Mouse (Mus musculus) kidney, embryonic 15.5 days (tissue): ENCODE results near the gene Ano8. TPM values are rescaled to one million over a fixed set of nuclear protein-coding genes. Genes with fewer than 3 reads are reported as not detected.
A peak's percentile ranks its signal among the peaks of the same experiment; 100 is the strongest.

Experiments
- ATAC-seq: fragments of 200-750 bp; cut with Nextera tagmentation; replicated peaks from 2 replicates; pipeline ENCODE4 v1.8.0; 2017; ENCODE audit warnings: moderate TSS enrichment; ENCODE audit not compliant: low FRiP score
- H3K27ac ChIP-seq: fragments of 300-500 bp; sonication (generic); 2 replicates; pipeline ENCODE4 v1.5.1; 2015; ENCODE audit warnings: mild to moderate bottlenecking, inconsistent platforms
- H3K27me3 ChIP-seq: fragments of 300-500 bp; sonication (generic); 2 replicates; pipeline ENCODE4 v1.6.1; 2015; ENCODE audit warnings: inconsistent platforms
- H3K36me3 ChIP-seq: fragments of 300-500 bp; sonication (generic); 2 replicates; pipeline ENCODE4 v1.6.1; 2015; ENCODE audit warnings: inconsistent platforms
- H3K4me1 ChIP-seq: fragments of 300-500 bp; sonication (generic); 2 replicates; pipeline ENCODE4 v1.6.1; 2015; ENCODE audit warnings: inconsistent platforms
- H3K4me2 ChIP-seq: fragments of 300-500 bp; sonication (generic); 2 replicates; pipeline ENCODE4 v1.6.1; 2015; ENCODE audit warnings: moderate library complexity, mild to moderate bottlenecking, inconsistent platforms
- H3K4me3 ChIP-seq: fragments of 300-500 bp; sonication (generic); replicated peaks from 2 replicates; pipeline ENCODE4 v1.5.1; 2015; ENCODE audit warnings: mild to moderate bottlenecking, inconsistent platforms
- H3K9ac ChIP-seq: fragments of 300-500 bp; sonication (generic); 2 replicates; pipeline ENCODE4 v1.6.1; 2015; ENCODE audit warnings: mild to moderate bottlenecking, inconsistent platforms
- H3K9me3 ChIP-seq: fragments of 300-500 bp; sonication (generic); replicated peaks from 2 replicates; pipeline ENCODE4 v1.6.1; 2016; ENCODE audit warnings: inconsistent platforms
- WGBS: fragments of 180-500 bp; shearing (Covaris S2); methylation state at CpG from one replicate; pipeline ENCODE4 v1.1.7; 2015; ENCODE audit warnings: mixed read lengths; 5-methylcytosine and 5-hydroxymethylcytosine counted together
- polyA plus RNA-seq: library from polyadenylated mRNA; unstranded; fragments of >200 nt; fragmentation: Nextera tagmentation; extraction: Ambion mirVana; gene quantifications from 2 replicates; pipeline ENCODE4 v1.2.1, GENCODE M21; 2015

The Ano8 gene
- polyA plus RNA-seq, 1 experiment from 2014 or later, result 2.0 TPM

- no peaks in the 10 kb centered on the region for H3K27me3 ChIP-seq
- H3K9me3 ChIP-seq, result no peaks in the 10 kb centered on the region
- peak overlapping the region; percentile 90 for H3K27ac ChIP-seq
- H3K36me3 ChIP-seq, result peaks cover 65% of the 10 kb centered on the region
- H3K4me2 ChIP-seq, result peak overlapping the region; percentile 92
- peak overlapping the region; percentile 64 for H3K9ac ChIP-seq
- H3K4me3 ChIP-seq, result peak overlapping the region; percentile 58
- peak; percentile 80 for ATAC-seq
- WGBS, result under 1% methylated on average over 107 of the region's 121 CpGs
- peaks cover 37% of the 10 kb centered on the region for H3K4me1 ChIP-seq
Measured at GRCm38 (mm10) chr8:71476099-71476940, 9.4 kb downstream of the Ano8 start.

DNA sequence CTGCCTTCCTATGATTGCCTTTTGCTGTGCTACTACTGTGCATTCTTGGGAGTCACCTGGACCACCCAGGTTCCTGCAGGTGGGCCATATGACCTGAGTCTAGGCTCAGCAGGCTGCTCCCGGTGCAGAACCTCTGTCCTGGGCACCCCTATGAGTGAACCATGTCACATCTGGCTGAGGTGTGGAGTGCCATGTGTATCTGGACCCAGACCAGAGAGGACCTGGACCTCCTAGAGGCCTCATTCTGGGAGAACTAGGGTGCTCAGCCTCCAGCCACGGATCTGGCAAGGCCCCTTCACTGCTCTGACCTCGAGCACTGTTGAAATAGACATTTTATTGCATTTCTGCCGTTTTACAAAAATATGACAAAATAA lies 10.1 kb downstream of the Ano8 start:
- H3K36me3 ChIP-seq, result peaks cover 64% of the 10 kb centered on the region
- peaks cover 37% of the 10 kb centered on the region for H3K4me1 ChIP-seq
- peak overlapping the region; percentile 58 for H3K4me3 ChIP-seq
- no peaks in the 10 kb centered on the region for H3K9me3 ChIP-seq
- H3K4me2 ChIP-seq, result peak overlapping the region; percentile 92
- ATAC-seq, result 0 out of 2 replicates have a peak, but pooled peaks have one; percentile 13
- 19% methylated on average over 4 of the region's 4 CpGs for WGBS
- H3K9ac ChIP-seq, result peak overlapping the region; percentile 64
- peak overlapping the region; percentile 90 for H3K27ac ChIP-seq
- H3K27me3 ChIP-seq, result no peaks in the 10 kb centered on the region

DNA sequence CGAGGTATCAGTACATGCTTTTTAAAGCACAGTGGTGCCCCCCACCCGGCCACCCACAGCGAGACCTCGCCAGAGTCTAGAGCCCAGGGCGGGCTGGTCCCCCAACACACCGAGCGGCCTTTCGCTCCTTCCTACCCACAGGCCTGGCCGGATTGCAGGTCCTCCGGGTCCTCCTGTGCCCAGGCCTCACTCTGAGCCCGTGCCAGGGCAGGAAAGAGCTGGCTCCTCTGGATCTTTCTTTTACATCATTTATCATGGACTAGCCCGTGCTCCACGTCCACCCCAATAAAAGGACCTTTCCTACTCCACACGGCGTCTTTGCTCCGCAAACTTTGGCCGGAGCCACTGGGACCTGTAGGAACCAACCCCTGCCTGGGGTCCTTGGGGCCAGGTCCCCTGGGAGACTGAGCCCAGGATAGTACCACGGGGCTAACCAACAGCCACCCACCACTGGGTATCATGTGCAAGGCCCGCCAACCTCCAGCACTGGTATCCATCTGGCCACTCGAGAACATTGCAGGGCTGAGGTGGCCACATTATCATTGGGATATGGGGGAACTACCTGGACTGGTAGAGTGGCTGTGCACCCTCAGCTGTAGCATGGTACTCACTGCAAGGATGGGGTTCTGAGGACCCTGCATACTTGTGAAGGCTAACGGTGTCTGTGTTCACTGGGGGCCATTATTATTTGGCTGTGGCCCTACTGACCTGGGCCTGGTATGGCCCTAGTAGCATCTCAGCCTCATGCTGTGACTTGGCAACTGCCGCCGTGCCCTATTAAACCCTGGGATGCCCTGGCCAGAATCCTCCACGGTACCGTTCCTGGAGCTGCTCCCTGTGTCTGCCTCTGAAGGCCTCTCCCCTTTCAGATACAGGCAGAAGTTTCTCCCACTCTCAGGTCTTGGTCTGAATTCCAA lies 10.7 kb downstream of the Ano8 start:
- no peaks in the 10 kb centered on the region for H3K9me3 ChIP-seq
- ATAC-seq, result no peak
- H3K4me2 ChIP-seq, result peak overlapping the region; percentile 92; the same call in 1 of the 2 replicates
- peak overlapping the region; percentile 64; the same call in 1 of the 2 replicates for H3K9ac ChIP-seq
- peaks cover 37% of the 10 kb centered on the region for H3K4me1 ChIP-seq
- H3K27ac ChIP-seq, result peak overlapping the region; percentile 90; the same call in 1 of the 2 replicates
- peaks cover 59% of the 10 kb centered on the region for H3K36me3 ChIP-seq
- H3K27me3 ChIP-seq, result no peaks in the 10 kb centered on the region
- 86% methylated on average over 25 of the region's 25 CpGs for WGBS
- H3K4me3 ChIP-seq, result peak overlapping the region; percentile 58; the same call in 1 of the 2 replicates

DNA sequence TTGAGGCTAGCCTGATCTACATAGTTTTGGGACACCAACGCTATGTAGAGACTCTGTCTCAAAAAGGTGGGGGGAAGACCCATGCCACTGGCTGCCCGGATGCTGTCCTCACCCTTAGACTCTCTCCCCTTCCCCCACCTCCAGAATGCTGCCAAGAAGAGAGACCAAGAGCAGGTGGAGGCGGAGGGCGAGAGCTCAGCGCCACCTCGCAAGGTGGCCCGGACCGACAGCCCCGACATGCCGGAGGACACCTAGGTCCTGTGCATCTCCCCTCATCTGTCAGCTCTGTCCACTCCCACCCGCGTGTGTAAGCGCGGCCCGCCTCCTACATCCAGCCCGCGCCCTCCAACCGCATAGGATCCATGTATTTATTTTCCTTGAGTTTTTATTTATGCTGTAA lies 11.4 kb downstream of the Ano8 start:
- H3K9me3 ChIP-seq, result no peaks in the 10 kb centered on the region
- no peak overlapping the region for H3K9ac ChIP-seq
- no peak overlapping the region for H3K4me2 ChIP-seq
- WGBS, result 89% methylated on average over 18 of the region's 18 CpGs
- peaks cover 40% of the 10 kb centered on the region for H3K4me1 ChIP-seq
- ATAC-seq, result no peak
- no peaks in the 10 kb centered on the region for H3K27me3 ChIP-seq
- H3K27ac ChIP-seq, result no peak overlapping the region
- no peak overlapping the region for H3K4me3 ChIP-seq
- H3K36me3 ChIP-seq, result peaks cover 54% of the 10 kb centered on the region

DNA sequence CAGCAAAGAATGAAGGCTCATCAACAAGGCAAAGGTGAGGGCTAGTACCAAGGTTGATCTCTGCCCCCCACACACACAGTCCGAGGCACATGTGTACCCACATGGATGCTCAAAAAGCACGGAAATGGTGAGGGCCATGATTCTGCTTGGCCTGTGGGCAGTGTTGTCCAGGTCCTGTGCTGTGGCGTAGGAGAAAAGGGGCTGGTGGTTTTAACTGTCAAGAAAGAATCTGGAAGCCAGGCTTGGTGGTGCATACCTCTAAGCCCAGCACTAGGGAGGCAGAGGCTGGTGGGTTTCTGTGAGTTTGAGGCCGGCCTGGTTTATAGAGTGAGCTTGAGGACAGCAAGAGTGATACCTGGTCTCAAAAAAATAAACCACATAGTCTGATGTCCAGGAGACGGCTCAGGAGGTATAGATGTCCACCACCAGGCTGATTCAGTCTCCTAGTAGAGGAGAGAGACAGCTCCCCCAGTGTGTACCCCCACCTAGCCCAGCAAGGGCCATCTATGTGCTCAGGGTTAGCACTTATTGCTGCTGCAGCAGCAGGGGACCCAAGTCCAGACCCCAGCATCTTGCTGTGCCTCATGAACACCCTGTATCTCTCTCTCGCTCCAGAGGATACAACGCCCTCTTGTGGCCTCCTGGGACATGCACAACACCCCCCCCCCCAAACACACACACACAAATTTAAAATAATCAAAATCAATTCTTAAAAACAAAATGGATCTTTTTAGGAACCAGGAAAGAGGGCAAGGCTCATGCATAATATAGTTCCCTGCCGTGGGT lies 13.0 kb downstream of the Ano8 start:
- Histone ChIP-seq H3K9me3 (no peaks in the 10 kb centered on the region), H3K27ac (no peak overlapping the region), H3K9ac (no peak overlapping the region), H3K27me3 (no peaks in the 10 kb centered on the region), H3K4me3 (no peak overlapping the region), H3K36me3 (peaks cover 44% of the 10 kb centered on the region), H3K4me1 (peaks cover 40% of the 10 kb centered on the region), H3K4me2 (no peak overlapping the region)
- 93% methylated on average over 8 of the region's 8 CpGs for WGBS
- ATAC-seq, result no peak

DNA sequence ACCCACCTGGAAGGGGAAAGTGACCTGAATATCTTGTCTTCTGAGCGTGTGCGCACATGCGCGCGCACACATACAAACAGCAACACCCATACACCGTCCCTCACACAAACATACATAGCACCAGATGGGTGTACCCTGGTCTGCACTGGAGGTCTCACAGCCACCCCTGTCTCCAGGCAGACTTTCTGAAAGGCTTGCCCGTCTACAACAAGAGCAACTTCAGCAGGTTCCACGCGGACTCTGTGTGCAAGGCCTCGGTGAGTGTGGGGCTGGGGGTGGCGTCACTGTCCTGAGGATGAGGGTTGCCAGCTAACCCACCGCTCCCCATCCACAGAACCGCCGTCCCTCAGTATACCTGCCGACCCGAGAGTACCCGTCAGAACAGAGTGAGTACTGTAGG lies 13.9 kb downstream of the Ano8 start:
- Histone ChIP-seq H3K4me3 (no peak overlapping the region), H3K27ac (no peak overlapping the region), H3K9me3 (no peaks in the 10 kb centered on the region), H3K4me1 (peaks cover 31% of the 10 kb centered on the region), H3K27me3 (no peaks in the 10 kb centered on the region), H3K36me3 (peaks cover 51% of the 10 kb centered on the region), H3K9ac (no peak overlapping the region), H3K4me2 (no peak overlapping the region)
- no peak for ATAC-seq
- 96% methylated on average over 17 of the region's 17 CpGs for WGBS

- no peak overlapping the region for H3K4me2 ChIP-seq
- peaks cover 60% of the 10 kb centered on the region for H3K36me3 ChIP-seq
- peak overlapping the region; percentile 70; the same call in 1 of the 2 replicates for H3K4me3 ChIP-seq
- peaks cover 29% of the 10 kb centered on the region for H3K4me1 ChIP-seq
- no peak for ATAC-seq
- no peaks in the 10 kb centered on the region for H3K9me3 ChIP-seq
- 84% methylated on average over 5 of the region's 5 CpGs for WGBS
- H3K27me3 ChIP-seq, result no peaks in the 10 kb centered on the region
- H3K9ac ChIP-seq, result 0 out of 2 replicates have a peak overlapping the region, but pooled peaks have one; percentile 3
- H3K27ac ChIP-seq, result no peak overlapping the region
Measured at GRCm38 (mm10) chr8:71470913-71471255, 14.9 kb downstream of the Ano8 start.

- peak overlapping the region; percentile 74 for H3K4me2 ChIP-seq
- peaks cover 29% of the 10 kb centered on the region for H3K4me1 ChIP-seq
- H3K9ac ChIP-seq, result peak overlapping the region; percentile 68
- 87% methylated on average over 3 of the region's 3 CpGs for WGBS
- ATAC-seq, result no peak
- peak overlapping the region; percentile 70 for H3K4me3 ChIP-seq
- no peak overlapping the region for H3K27ac ChIP-seq
- no peaks in the 10 kb centered on the region for H3K9me3 ChIP-seq
- no peaks in the 10 kb centered on the region for H3K27me3 ChIP-seq
- H3K36me3 ChIP-seq, result peaks cover 60% of the 10 kb centered on the region
Measured at GRCm38 (mm10) chr8:71470146-71470912, 15.4 kb downstream of the Ano8 start.

- peaks cover 31% of the 10 kb centered on the region for H3K4me1 ChIP-seq
- peak overlapping the region; percentile 70 for H3K4me3 ChIP-seq
- H3K9ac ChIP-seq, result peak overlapping the region; percentile 68
- H3K36me3 ChIP-seq, result peaks cover 51% of the 10 kb centered on the region
- peak; percentile 5 for ATAC-seq
- peak overlapping the region; percentile 74 for H3K4me2 ChIP-seq
- H3K27ac ChIP-seq, result peak overlapping the region; percentile 42
- H3K9me3 ChIP-seq, result no peaks in the 10 kb centered on the region
- no peaks in the 10 kb centered on the region for H3K27me3 ChIP-seq
- WGBS, result 1% methylated on average over 24 of the region's 24 CpGs
Measured at GRCm38 (mm10) chr8:71469411-71469810, 16.4 kb downstream of the Ano8 start.

GRCm38 (mm10) chr8:71468916-71469315 lies 16.8 kb downstream of the Ano8 start, which contains the start of gene Dda1:
Gene Dda1 (plus strand): TSS chr8:71469199.
- peak within 1 kb of the TSS; percentile 74 for H3K4me2 ChIP-seq
- 0% methylated on average over 47 of the region's 52 CpGs for WGBS
- peak within 1 kb of the TSS; percentile 68 for H3K9ac ChIP-seq
- H3K4me1 ChIP-seq, result peaks cover 36% of the 10 kb centered on the region
- no peaks in the 10 kb centered on the region for H3K9me3 ChIP-seq
- H3K27me3 ChIP-seq, result no peaks in the 10 kb centered on the region
- H3K27ac ChIP-seq, result peak within 1 kb of the TSS; percentile 42
- H3K36me3 ChIP-seq, result peaks cover 46% of the 10 kb centered on the region
- peak within 1 kb of the TSS; percentile 70 for H3K4me3 ChIP-seq
- ATAC-seq, result peak; percentile 90

DNA sequence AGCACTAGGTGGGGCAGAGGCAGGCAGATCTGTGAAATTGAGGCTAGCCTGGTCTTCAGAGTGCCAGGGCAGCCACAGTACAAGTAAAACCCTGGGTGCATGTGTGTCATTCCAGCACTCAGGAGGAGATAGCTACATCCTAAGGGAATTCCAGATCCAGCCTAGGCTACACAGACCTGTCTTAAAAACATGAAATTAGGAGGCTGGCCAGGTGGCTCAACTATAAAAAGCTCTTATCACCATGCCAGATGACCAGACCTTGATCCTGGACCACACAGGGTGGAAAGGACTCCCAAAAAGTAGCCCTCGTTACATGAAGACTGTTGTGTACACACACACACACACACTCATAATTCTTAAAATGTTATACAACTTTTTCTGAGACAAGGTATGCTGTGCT lies 17.8 kb downstream of the Ano8 start:
- Histone ChIP-seq H3K27ac (no peak overlapping the region), H3K36me3 (peaks cover 37% of the 10 kb centered on the region), H3K4me2 (no peak overlapping the region), H3K4me1 (peaks cover 43% of the 10 kb centered on the region), H3K9ac (no peak overlapping the region), H3K9me3 (no peaks in the 10 kb centered on the region), H3K27me3 (no peaks in the 10 kb centered on the region), H3K4me3 (no peak overlapping the region)
- no peak for ATAC-seq
- WGBS, result 96% methylated on average over 1 of the region's 1 CpGs
